Mouse (Mus musculus): ENCODE results near the gene Ucn. TPM values are rescaled to one million over a fixed set of nuclear protein-coding genes. Genes with fewer than 3 reads are reported as not detected.

The Ucn gene
- polyA plus RNA-seq, 1 experiment: not detected

DNA sequence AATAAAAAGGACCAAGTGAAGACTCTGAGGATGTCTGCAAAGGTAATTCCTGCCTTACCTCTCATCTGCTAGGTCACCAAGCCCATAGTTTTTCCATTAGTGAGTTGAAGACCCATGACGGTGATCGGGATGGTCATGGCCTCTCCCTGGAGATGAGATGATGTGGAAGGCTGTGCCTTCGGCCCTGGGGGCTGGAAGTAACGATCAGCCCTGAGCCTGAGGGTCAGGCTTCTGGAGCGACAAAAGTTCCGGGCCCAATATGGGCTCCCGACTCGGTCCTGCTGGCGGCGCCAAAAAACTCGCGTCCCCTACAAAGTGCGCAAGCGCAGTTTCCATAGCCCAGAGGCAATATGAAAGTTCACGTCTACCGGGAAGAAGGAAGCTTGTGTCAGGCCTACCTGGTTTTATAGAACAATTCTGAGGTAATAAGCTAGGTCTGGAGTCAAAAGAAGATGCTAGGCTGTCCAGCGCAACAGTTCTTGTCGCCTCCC lies 30.6 kb downstream of the Ucn start, which contains the start of gene Slc30a3:
Gene Slc30a3, minus strand, starts transcription at position 238 of the 491 bp plus-strand sequence.
- DNase-seq (ENCODE audit: low spot score): no peak

DNA sequence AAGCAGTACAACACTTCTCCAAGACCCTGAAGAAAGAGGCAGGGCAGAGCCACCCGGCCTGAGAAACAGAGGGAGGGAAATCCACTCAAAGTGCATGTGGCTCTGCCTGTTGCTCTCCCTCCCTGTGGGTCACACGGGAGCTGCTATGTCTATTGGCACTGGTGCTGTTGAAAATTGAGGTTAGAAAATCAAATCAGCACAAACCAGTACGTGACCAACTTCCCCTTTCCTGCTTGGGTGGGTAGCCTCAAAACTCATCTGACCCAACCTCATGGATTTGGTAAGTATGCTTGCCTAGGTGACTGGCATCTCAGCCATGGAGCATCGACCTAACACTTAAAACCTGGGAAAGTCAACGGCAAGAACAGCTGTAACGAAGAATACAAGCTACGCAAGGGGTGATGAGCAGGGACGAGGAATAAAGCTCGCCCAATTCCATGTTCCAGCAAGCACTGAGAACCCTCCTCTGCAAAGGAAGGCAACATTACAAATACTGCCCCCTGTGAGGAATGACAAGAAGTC lies 32.8 kb downstream of the Ucn start, which contains the start of gene Dnajc5g:
Gene Dnajc5g, plus strand, starts transcription at position 472 of the 522 bp plus-strand sequence.
- DNase-seq (ENCODE audit: low spot score): no peak

DNA sequence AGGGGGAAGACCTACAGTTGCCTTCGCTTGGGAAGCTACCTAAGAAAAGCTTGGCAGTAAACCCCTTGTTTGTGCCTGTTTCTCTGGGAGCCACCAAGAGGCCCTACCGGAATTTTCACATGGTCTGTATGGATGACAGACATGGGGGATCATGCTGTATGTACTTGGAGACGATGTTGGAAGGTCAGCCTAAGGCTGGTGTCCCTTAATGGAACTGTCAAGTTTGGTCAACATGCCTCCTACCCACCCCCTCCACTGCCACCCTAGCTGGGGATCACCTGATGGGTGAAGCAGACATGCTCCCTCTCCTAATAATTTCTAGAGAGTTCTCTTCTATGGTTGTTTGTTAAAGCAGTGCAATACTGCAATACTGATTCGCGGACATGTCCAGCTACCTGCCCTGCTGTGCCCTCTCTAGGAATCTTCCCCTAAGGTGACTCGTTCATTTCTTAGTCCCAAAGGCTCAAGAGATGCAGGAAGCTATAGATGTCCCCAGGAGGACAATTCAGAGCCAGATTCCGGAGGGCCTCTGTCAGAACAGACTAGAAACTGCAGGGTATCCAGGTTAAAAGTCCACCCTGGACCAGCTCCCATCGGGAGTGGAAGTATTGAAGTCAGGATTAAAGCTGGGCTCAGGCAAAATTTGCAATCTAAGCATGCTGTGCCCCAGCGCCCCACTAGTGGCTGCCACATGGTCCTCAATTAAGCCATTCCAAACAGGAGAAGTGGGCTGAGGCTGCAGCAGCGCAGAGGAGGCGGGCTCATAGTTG lies 42.7 kb downstream of the Ucn start:
- no peak for DNase-seq (ENCODE audit: low spot score)

DNA sequence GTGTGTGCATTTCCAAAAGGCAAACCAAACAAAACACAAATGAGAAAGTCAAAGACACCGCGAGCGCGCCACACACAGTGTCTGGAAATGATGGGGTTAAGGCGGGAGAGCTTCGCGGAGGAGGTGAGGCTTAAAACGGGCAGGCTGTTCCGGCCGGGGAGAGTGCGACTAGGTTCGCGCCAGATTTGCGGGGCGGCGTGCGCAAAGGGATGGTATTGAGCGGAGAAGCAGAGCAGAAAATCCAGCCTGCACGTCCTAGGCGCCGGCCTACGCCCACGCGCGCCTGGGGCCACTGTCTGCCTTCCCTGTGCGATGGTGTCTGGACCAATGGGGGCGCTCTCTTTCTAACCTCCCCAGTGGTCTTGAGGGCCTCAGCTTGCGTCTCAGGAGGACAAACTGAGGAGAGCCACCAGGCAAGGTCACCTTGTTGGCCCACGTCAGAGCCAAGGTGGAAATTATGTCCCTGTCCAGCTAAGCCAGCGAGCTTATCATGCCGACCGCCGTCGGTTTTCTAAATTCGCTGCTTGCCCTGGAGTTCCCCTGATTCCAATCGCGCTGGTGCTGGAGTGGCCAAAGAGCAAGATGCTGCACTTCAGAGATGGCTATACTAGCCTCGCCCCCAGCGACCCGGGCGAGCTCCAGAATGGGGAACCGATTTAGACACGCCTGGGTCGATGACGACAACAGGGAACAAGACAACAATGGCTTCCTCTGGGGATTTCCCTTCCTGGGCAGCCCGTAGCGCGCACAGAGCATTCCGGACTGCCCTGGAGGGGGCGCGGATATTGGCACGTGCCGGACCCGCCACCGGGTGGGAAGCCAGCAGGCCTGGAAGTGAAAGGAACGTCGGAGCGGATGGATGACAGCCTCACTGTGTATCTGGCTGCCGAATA lies 43.6 kb downstream of the Ucn start:
- DNase-seq (ENCODE audit: low spot score): no peak

DNA sequence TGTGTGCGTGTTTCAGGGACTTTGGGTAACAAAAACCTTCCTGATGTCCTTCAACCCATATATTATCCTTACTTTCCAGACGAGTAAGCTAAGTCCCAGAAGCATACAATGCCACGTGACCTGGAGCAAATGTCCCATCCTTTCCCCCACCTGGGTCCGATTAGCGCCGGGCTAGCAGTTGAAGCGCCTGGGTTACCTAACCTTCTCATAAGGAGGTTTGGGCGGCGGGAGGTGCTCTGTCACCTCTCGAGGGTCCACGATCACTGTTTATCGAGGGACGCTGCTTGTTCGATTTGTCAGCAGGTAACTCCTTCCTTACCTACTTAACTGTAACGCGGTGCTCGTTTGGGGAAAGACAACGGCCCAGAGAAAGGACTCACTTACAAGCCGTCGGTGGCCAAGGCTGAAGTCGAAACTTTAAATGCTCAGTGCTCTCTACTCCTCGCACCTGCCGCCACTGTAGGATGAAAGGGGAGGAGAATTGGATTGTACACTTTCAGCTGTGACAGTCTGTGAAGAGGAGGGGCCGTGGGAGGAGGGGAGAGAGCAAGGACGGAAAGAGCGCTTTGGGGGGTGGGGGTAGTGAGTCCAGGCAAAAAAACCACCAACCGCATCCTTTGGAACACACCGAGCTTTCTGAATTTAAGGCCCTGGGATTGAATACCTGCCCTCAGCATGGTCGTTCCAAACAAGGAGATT lies 44.4 kb downstream of the Ucn start:
- DNase-seq (ENCODE audit: low spot score): no peak

DNA sequence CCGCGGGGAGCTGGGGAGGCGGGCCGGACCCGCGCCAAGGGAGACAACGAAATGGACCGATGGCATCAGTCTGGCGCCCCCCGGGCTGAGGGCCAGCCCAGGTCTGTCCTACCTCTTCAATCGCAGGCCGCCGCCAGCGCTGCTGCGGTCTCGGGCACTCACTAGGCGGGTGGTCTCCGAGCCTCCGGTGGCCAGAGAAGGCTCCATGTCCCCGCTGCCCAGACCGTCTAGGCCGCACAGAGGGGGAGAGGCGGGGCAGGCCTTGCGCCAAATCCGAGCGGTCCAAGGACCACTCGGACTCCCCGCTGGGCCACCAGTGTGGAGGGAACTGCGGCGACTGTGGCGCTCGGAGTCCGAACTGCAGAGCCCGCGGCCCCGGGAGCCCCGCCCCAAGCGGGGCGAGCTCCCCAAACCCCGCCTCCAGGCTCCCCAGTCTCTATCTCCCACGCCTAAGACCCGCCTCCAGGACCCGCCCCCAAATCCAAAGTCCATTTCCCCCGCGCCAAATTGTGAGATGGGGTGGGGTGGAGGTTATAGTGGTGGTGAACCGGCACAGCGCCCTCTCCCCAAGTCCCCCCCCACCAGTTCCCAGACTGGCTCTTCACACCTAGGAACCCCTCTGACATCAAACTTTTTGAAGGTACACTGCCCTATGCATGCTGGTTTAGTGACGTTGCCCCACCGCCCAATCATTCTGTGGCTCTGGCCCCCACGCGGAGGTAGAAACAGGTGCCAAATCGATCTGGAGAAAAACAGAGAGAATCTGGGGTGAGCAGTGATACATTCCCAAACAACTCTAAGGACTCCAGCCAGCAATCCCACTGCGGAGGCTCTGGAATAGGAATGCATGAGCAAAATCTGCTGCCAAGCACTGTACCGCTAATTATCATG lies 45.2 kb downstream of the Ucn start:
- DNase-seq (ENCODE audit: low spot score): no peak

DNA sequence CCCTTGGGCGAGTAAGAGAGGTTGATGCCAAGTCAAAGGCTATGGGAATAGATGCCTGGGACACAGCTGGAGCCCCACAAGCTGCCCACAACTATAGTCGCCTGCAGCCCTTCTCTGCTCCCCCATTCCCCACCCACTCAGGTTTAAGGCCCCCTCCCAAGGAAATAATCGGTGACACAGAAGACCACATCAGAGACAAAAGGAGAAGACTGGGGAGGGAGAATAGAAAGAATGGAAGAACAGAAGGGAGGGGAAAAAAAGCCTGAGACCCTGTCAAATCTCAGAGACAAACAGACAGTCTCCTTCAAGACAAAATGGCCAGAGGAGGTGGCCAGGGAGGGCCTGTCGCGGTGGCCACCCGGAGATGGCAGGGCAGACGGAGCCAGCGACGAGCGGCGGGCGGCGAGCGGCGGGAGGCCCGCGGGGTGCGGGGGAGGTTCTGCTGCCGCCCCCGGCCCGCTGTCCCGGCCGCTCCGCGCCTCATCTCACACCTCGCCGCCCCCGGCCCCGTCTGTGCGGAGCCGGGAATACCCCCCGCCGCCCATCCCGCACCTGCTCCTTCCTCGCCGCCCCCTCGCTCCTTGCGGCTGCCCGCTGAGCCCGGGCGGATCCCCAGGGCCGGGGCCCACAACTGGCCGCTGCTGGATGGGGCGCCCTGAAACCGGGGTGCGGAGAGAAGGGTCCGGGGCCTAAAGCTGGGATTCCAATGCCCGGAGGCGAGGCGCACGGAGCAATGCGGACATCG lies 46.2 kb downstream of the Ucn start:
- DNase-seq (ENCODE audit: low spot score): no peak

Other genes with a start within 250 kb of the Ucn start
- 268 and 335 TPM in 2 replicates for gene Ost4, start 231.0 kb downstream of the Ucn start, polyA plus RNA-seq (2012; rRNA removed)
- 59.2 and 104 TPM in 2 replicates for gene Emilin1, start 225.4 kb downstream of the Ucn start, polyA plus RNA-seq (2012; rRNA removed)
- gene Khk, start 217.4 kb downstream of the Ucn start, polyA plus RNA-seq (2012; rRNA removed): 38.4 and 38.9 TPM in 2 replicates
- 14.0 and 15.0 TPM in 2 replicates for gene Cgref1, start 193.2 kb downstream of the Ucn start, polyA plus RNA-seq (2012; rRNA removed)
- gene Preb, start 178.5 kb downstream of the Ucn start, polyA plus RNA-seq (2012; rRNA removed): 166 and 214 TPM in 2 replicates
- 0.50 and 0.66 TPM in 2 replicates for gene Tcf23, start 170.2 kb downstream of the Ucn start, polyA plus RNA-seq (2012; rRNA removed)
- 162 and 174 TPM in 2 replicates for gene Atraid, start 90.5 kb downstream of the Ucn start, polyA plus RNA-seq (2012; rRNA removed)
- 19.4 and 21.3 TPM in 2 replicates for gene Slc5a6, start 89.9 kb downstream of the Ucn start, polyA plus RNA-seq (2012; rRNA removed)
- 14.6 and 14.8 TPM in 2 replicates for gene Cad, start 84.0 kb downstream of the Ucn start, polyA plus RNA-seq (2012; rRNA removed)
- not detected in 2 replicates for gene Dnajc5g, start 32.5 kb downstream of the Ucn start, polyA plus RNA-seq (2012; rRNA removed)
- 0.04 TPM in 1 of 2 replicates, not detected in the other for gene Slc30a3, start 30.6 kb downstream of the Ucn start, polyA plus RNA-seq (2012; rRNA removed)
- not detected in 2 replicates for gene Trim54, start 22.1 kb downstream of the Ucn start, polyA plus RNA-seq (2012; rRNA removed)
- gene Mpv17, start 15.4 kb upstream of the Ucn start, polyA plus RNA-seq (2012; rRNA removed): 98.9 and 117 TPM in 2 replicates
- gene Gm29609, start 41.1 kb upstream of the Ucn start, polyA plus RNA-seq (2012; rRNA removed): 1.5 and 1.7 TPM in 2 replicates
- gene Gtf3c2, start 41.3 kb upstream of the Ucn start, polyA plus RNA-seq (2012; rRNA removed): 78.9 and 87.0 TPM in 2 replicates
- gene Snx17, start 54.4 kb upstream of the Ucn start, polyA plus RNA-seq (2012; rRNA removed): 93.5 and 93.8 TPM in 2 replicates
- gene Eif2b4, start 54.6 kb upstream of the Ucn start, polyA plus RNA-seq (2012; rRNA removed): 33.2 and 39.1 TPM in 2 replicates
- gene Zfp513, start 63.5 kb upstream of the Ucn start, polyA plus RNA-seq (2012; rRNA removed): 29.3 and 37.0 TPM in 2 replicates
- 67.0 and 73.4 TPM in 2 replicates for gene Ppm1g, start 81.9 kb upstream of the Ucn start, polyA plus RNA-seq (2012; rRNA removed)
- gene Nrbp1, start 102.0 kb upstream of the Ucn start, polyA plus RNA-seq (2012; rRNA removed): 114 and 127 TPM in 2 replicates
- gene Gm9970, start 102.4 kb upstream of the Ucn start, polyA plus RNA-seq (2012; rRNA removed): 0.28 and 0.37 TPM in 2 replicates
- 40.9 and 56.9 TPM in 2 replicates for gene Krtcap3, start 112.9 kb upstream of the Ucn start, polyA plus RNA-seq (2012; rRNA removed)
- gene Ift172, start 152.3 kb upstream of the Ucn start, polyA plus RNA-seq (2012; rRNA removed): 36.1 and 39.8 TPM in 2 replicates
- gene Fndc4, start 157.3 kb upstream of the Ucn start, polyA plus RNA-seq (2012; rRNA removed): 14.7 and 17.6 TPM in 2 replicates
- gene Gckr, start 158.6 kb upstream of the Ucn start, polyA plus RNA-seq (2012; rRNA removed): 0.29 and 0.39 TPM in 2 replicates